Mouse (Mus musculus) megakaryocyte, embryonic 14.5 days (primary cell): ENCODE data around the gene Ankrd13d.

Experiments used
- FLI1 ChIP-seq: IDR thresholded peaks from 2 replicates; pipeline ENCODE4 v1.6.1; 2012; ENCODE audit warnings: low read length, inconsistent platforms, mixed read lengths
- GATA1 ChIP-seq: IDR thresholded peaks from 3 replicates; pipeline ENCODE4 v1.6.1; 2012; ENCODE audit warnings: mixed read lengths, low read length, inconsistent platforms, borderline replicate concordance

GRCm38 (mm10) chr19:4322134-4322533, 39.2 kb upstream of the Ankrd13d start:
- TF ChIP-seq GATA1 (no peak), FLI1 (no peak)
